Mouse (Mus musculus) lung, embryonic 15.5 days (tissue): ENCODE data around the gene Nsdhl. TPM values are rescaled to one million over a fixed set of nuclear protein-coding genes. Genes with fewer than 3 reads are reported as not detected.

Experiments used
- ATAC-seq: fragments of 200-750 bp; cut with Nextera tagmentation; 2 replicates; pipeline ENCODE4 v1.8.0; 2017; ENCODE audit warnings: moderate number of reproducible peaks, borderline replicate concordance; ENCODE audit not compliant: low FRiP score, low TSS enrichment; ENCODE audit errors: extremely low read depth
- H3K27ac ChIP-seq: fragments of 300-500 bp; sonication (generic); 2 replicates; pipeline ENCODE4 v1.5.1; 2015; ENCODE audit warnings: moderate library complexity, mild to moderate bottlenecking, inconsistent platforms
- H3K27me3 ChIP-seq: fragments of 300-500 bp; sonication (generic); 2 replicates; pipeline ENCODE4 v1.6.1; 2015; ENCODE audit warnings: inconsistent platforms
- H3K36me3 ChIP-seq: fragments of 300-500 bp; sonication (generic); 2 replicates; pipeline ENCODE4 v1.6.1; 2015; ENCODE audit warnings: inconsistent platforms
- H3K4me1 ChIP-seq: fragments of 300-500 bp; sonication (generic); 2 replicates; pipeline ENCODE4 v1.6.1; 2015; ENCODE audit warnings: inconsistent platforms
- H3K4me2 ChIP-seq: fragments of 300-500 bp; sonication (generic); 2 replicates; pipeline ENCODE4 v1.6.1; 2015; ENCODE audit warnings: inconsistent platforms, mild to moderate bottlenecking, moderate library complexity
- H3K4me3 ChIP-seq: fragments of 300-500 bp; sonication (generic); 2 replicates; pipeline ENCODE4 v1.5.1; 2015; ENCODE audit warnings: mild to moderate bottlenecking, inconsistent platforms
- H3K9ac ChIP-seq: fragments of 300-500 bp; sonication (generic); 2 replicates; pipeline ENCODE4 v1.6.1; 2015; ENCODE audit warnings: inconsistent platforms
- H3K9me3 ChIP-seq: fragments of 300-500 bp; sonication (generic); 2 replicates; pipeline ENCODE4 v1.6.1; 2016; ENCODE audit warnings: inconsistent platforms
- WGBS: fragments of 180-500 bp; shearing (Covaris S2); methylation state at CpG from one replicate; pipeline ENCODE4 v1.1.7; 2015; 5-methylcytosine and 5-hydroxymethylcytosine counted together
- polyA plus RNA-seq: library from polyadenylated mRNA; unstranded; fragments of >200 nt; fragmentation: Nextera tagmentation; extraction: Ambion mirVana; gene quantifications from 2 replicates; pipeline ENCODE4 v1.2.1, GENCODE M21; 2015

The Nsdhl gene
- polyA plus RNA-seq, 1 experiment from 2014 or later: 21.0 TPM

GRCm38 (mm10) chrX:72960431-72960830 lies 42.1 kb downstream of the Nsdhl start:
- WGBS: 81% methylated on average over 4 of the region's 4 CpGs
- ATAC-seq: no peak

GRCm38 (mm10) chrX:72961511-72961910 lies 43.2 kb downstream of the Nsdhl start:
- WGBS: 58% methylated on average over 3 of the region's 3 CpGs

More at GRCm38 (mm10) chrX:72960431-72960830, 42.1 kb downstream of the Nsdhl start:
- no peaks in the 10 kb centered on the region for H3K4me1 ChIP-seq
- H3K9me3 ChIP-seq: no peaks in the 10 kb centered on the region
- no peaks in the 10 kb centered on the region for H3K27me3 ChIP-seq
- H3K4me2 ChIP-seq: no peak overlapping the region
- no peak overlapping the region for H3K27ac ChIP-seq
- no peak overlapping the region for H3K9ac ChIP-seq
- no peaks in the 10 kb centered on the region for H3K36me3 ChIP-seq
- no peak overlapping the region for H3K4me3 ChIP-seq

GRCm38 (mm10) chrX:72962743-72963142 lies 44.4 kb downstream of the Nsdhl start:
- Histone ChIP-seq H3K9me3 (no peaks in the 10 kb centered on the region), H3K4me3 (no peak overlapping the region), H3K4me2 (no peak overlapping the region), H3K27ac (no peak overlapping the region), H3K4me1 (no peaks in the 10 kb centered on the region), H3K27me3 (no peaks in the 10 kb centered on the region), H3K36me3 (no peaks in the 10 kb centered on the region), H3K9ac (no peak overlapping the region)
- WGBS: 78% methylated on average over 3 of the region's 3 CpGs
- ATAC-seq: no peak

More at GRCm38 (mm10) chrX:72961511-72961910, 43.2 kb downstream of the Nsdhl start:
- Histone ChIP-seq H3K36me3 (no peaks in the 10 kb centered on the region), H3K9ac (no peak overlapping the region), H3K4me2 (no peak overlapping the region), H3K4me3 (no peak overlapping the region), H3K27ac (no peak overlapping the region), H3K27me3 (no peaks in the 10 kb centered on the region), H3K4me1 (no peaks in the 10 kb centered on the region), H3K9me3 (no peaks in the 10 kb centered on the region)
- no peak for ATAC-seq

GRCm38 (mm10) chrX:72982831-72983230 lies 64.5 kb downstream of the Nsdhl start:
- WGBS: 73% methylated on average over 6 of the region's 6 CpGs
- Histone ChIP-seq H3K27me3 (no peaks in the 10 kb centered on the region), H3K9ac (no peak overlapping the region), H3K9me3 (no peaks in the 10 kb centered on the region), H3K4me1 (no peaks in the 10 kb centered on the region), H3K4me3 (no peak overlapping the region), H3K36me3 (no peaks in the 10 kb centered on the region), H3K27ac (no peak overlapping the region), H3K4me2 (no peak overlapping the region)
- no peak for ATAC-seq

GRCm38 (mm10) chrX:72985607-72986006 lies 67.2 kb downstream of the Nsdhl start:
- WGBS: 79% methylated on average over 2 of the region's 2 CpGs
- H3K27me3 ChIP-seq: no peaks in the 10 kb centered on the region
- no peak overlapping the region for H3K9ac ChIP-seq
- no peak overlapping the region for H3K27ac ChIP-seq
- no peak overlapping the region for H3K4me2 ChIP-seq
- no peaks in the 10 kb centered on the region for H3K9me3 ChIP-seq
- no peaks in the 10 kb centered on the region for H3K4me1 ChIP-seq
- no peak for ATAC-seq
- no peaks in the 10 kb centered on the region for H3K36me3 ChIP-seq
- no peak overlapping the region for H3K4me3 ChIP-seq

- 13% methylated on average over 37 of the region's 45 CpGs for WGBS
- peak within 1 kb of the TSS; percentile 39 for H3K4me3 ChIP-seq
- H3K36me3 ChIP-seq: no peaks in the 10 kb centered on the region
- H3K4me1 ChIP-seq: no peaks in the 10 kb centered on the region
- H3K27me3 ChIP-seq: no peaks in the 10 kb centered on the region
- peak within 1 kb of the TSS; percentile 69 for H3K4me2 ChIP-seq
- H3K27ac ChIP-seq: peak within 1 kb of the TSS; percentile 44
- peak; percentile 90 for ATAC-seq
- H3K9ac ChIP-seq: no peak within 1 kb of the TSS
- H3K9me3 ChIP-seq: no peaks in the 10 kb centered on the region
Measured at GRCm38 (mm10) chrX:72986841-72987519, 68.6 kb downstream of the Nsdhl start, which contains the start of gene Zfp185. TSS of gene Zfp185 (plus strand) at chrX:72987339.

GRCm38 (mm10) chrX:72987520-72987905 lies 69.2 kb downstream of the Nsdhl start:
- Histone ChIP-seq H3K4me3 (peak overlapping the region; percentile 39), H3K9me3 (no peaks in the 10 kb centered on the region), H3K27me3 (no peaks in the 10 kb centered on the region), H3K36me3 (no peaks in the 10 kb centered on the region), H3K9ac (no peak overlapping the region), H3K4me2 (peak overlapping the region; percentile 69), H3K4me1 (no peaks in the 10 kb centered on the region), H3K27ac (no peak overlapping the region; the same call in 1 of the 2 replicates)
- WGBS: 20% methylated on average over 14 of the region's 14 CpGs
- ATAC-seq: no peak

- Histone ChIP-seq H3K27ac (no peak overlapping the region), H3K4me1 (no peaks in the 10 kb centered on the region), H3K36me3 (no peaks in the 10 kb centered on the region), H3K27me3 (no peaks in the 10 kb centered on the region), H3K4me2 (no peak overlapping the region), H3K9ac (no peak overlapping the region), H3K4me3 (no peak overlapping the region), H3K9me3 (no peaks in the 10 kb centered on the region)
- ATAC-seq: no peak
- WGBS: 83% methylated on average over 3 of the region's 3 CpGs
Measured at GRCm38 (mm10) chrX:72988431-72988830, 70.1 kb downstream of the Nsdhl start.

GRCm38 (mm10) chrX:72990581-72990980 lies 72.2 kb downstream of the Nsdhl start:
- Histone ChIP-seq H3K9ac (no peak overlapping the region), H3K27me3 (no peaks in the 10 kb centered on the region), H3K36me3 (no peaks in the 10 kb centered on the region), H3K27ac (no peak overlapping the region), H3K4me2 (no peak overlapping the region), H3K4me3 (no peak overlapping the region), H3K9me3 (no peaks in the 10 kb centered on the region), H3K4me1 (no peaks in the 10 kb centered on the region)
- 71% methylated on average over 3 of the region's 3 CpGs for WGBS
- no peak for ATAC-seq

GRCm38 (mm10) chrX:72992291-72992919 lies 74.0 kb downstream of the Nsdhl start:
- no peak overlapping the region for H3K4me2 ChIP-seq
- no peaks in the 10 kb centered on the region for H3K36me3 ChIP-seq
- no peak overlapping the region for H3K27ac ChIP-seq
- no peaks in the 10 kb centered on the region for H3K27me3 ChIP-seq
- ATAC-seq: no peak
- H3K9ac ChIP-seq: no peak overlapping the region
- no peaks in the 10 kb centered on the region for H3K4me1 ChIP-seq
- no peak overlapping the region for H3K4me3 ChIP-seq
- 49% methylated on average over 5 of the region's 5 CpGs for WGBS
- no peaks in the 10 kb centered on the region for H3K9me3 ChIP-seq

GRCm38 (mm10) chrX:72995542-72995941 lies 77.2 kb downstream of the Nsdhl start:
- ATAC-seq: no peak
- Histone ChIP-seq H3K27me3 (no peaks in the 10 kb centered on the region), H3K4me3 (no peak overlapping the region), H3K27ac (no peak overlapping the region), H3K9ac (no peak overlapping the region), H3K4me1 (no peaks in the 10 kb centered on the region), H3K4me2 (no peak overlapping the region), H3K9me3 (no peaks in the 10 kb centered on the region), H3K36me3 (no peaks in the 10 kb centered on the region)
- WGBS: 42% methylated on average over 3 of the region's 3 CpGs

- H3K27me3 ChIP-seq: no peaks in the 10 kb centered on the region
- no peak for ATAC-seq
- WGBS: 71% methylated on average over 5 of the region's 5 CpGs
Measured at GRCm38 (mm10) chrX:73003110-73003509, 84.8 kb downstream of the Nsdhl start.

More at GRCm38 (mm10) chrX:73003110-73003509, 84.8 kb downstream of the Nsdhl start:
- Histone ChIP-seq H3K4me2 (no peak overlapping the region), H3K4me1 (no peaks in the 10 kb centered on the region), H3K27ac (no peak overlapping the region), H3K9ac (no peak overlapping the region), H3K9me3 (no peaks in the 10 kb centered on the region), H3K4me3 (no peak overlapping the region), H3K36me3 (no peaks in the 10 kb centered on the region)
